Mouse (Mus musculus): ENCODE measurements around the gene Cwc22. TPM values are rescaled to one million over a fixed set of nuclear protein-coding genes. Genes with fewer than 3 reads are reported as not detected.
A peak's percentile ranks its signal among the peaks of the same experiment; 100 is the strongest.

The Cwc22 gene
- polyA plus RNA-seq (2015; fragmentation: Nextera tagmentation; extraction: Ambion mirVana), result 32.8 and 37.7 TPM in 2 replicates

DNA sequence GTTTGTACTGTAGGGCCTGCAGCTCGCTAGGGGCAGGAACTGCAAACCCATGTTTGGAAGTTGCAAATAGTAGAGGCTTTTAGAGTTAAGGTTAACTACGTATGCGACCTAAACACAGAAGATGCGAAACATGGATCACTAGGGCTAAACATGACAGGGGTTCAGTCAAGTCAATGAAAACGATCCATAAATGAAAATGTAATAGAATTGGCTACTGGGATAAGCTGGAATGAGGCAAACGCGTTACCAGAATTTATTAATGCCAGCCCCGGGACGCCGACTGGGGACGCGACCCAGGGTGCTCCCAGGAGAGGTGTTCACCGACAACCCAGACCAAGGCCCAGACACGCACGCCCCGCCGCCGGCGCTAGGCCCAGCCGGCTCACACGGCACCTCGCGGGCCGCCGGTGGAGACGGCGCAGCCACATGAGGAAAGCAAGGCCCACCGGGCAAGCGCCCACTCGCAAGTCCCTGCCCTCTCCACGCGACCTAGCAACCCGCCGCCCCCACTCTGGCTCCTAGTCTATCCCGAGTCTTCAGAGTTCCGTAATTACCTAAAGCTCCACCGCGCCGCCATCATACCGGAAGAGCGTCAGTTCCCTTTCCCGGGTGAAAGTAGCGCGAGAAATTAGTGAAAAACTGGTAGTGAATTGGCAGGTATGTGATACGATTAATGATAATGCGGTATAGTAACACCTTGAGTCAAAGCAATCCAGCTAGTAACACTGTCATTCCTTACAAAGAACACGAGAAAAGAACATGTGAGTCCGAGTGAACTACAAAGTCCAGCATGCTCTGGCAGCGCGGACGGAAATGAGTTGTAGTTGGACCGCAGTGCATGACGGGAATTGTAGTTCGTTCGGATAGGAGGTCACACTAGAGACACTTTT lies at the start of gene Cwc22:
Gene Cwc22 (minus strand): TSS at position 780 of the 890 bp plus-strand sequence.
- ATAC-seq (ENCODE audit: low FRiP score, low TSS enrichment), result peak; percentile 89
- H3K9me3 ChIP-seq (ENCODE audit: low read length), result peaks cover 3% of the 10 kb centered on the region; the same call in 1 of the 2 replicates
- WGBS, result under 1% methylated on average over 54 of the region's 55 CpGs

GRCm38 (mm10) chr2:77993727-77994401 lies 47.7 kb upstream of the Cwc22 start:
- H3K4me3 ChIP-seq (ENCODE audit: low read length), result no peak overlapping the region
- no peak overlapping the region for H3K27ac ChIP-seq (ENCODE audit: low read length)
- no peaks in the 10 kb centered on the region for H3K4me1 ChIP-seq (ENCODE audit: insufficient read depth, low read length)
- no peaks in the 10 kb centered on the region for H3K27me3 ChIP-seq (ENCODE audit: insufficient read depth, low read length)
- H3K9me3 ChIP-seq (ENCODE audit: low read length), result no peaks in the 10 kb centered on the region
- H3K4me2 ChIP-seq (replicated peaks; ENCODE audit: low read depth, low read length), result no peak overlapping the region
- no peak for ATAC-seq (ENCODE audit: low FRiP score, low TSS enrichment)
- no peak overlapping the region for H3K9ac ChIP-seq (replicated peaks; ENCODE audit: low read length)
- 62% methylated on average over 4 of the region's 4 CpGs for WGBS
- no peaks in the 10 kb centered on the region for H3K36me3 ChIP-seq (ENCODE audit: insufficient read depth, low read length)

More for the DNA sequence above, at the start of gene Cwc22:
- Histone ChIP-seq H3K9ac (replicated peaks; ENCODE audit: low read length) (peak within 1 kb of the TSS; percentile 95), H3K4me1 (ENCODE audit: insufficient read depth, low read length) (peaks cover 9% of the 10 kb centered on the region; the same call in 1 of the 2 replicates), H3K4me2 (replicated peaks; ENCODE audit: low read depth, low read length) (peak within 1 kb of the TSS; percentile 79), H3K27ac (ENCODE audit: low read length) (peak within 1 kb of the TSS; percentile 66; the same call in 1 of the 2 replicates), H3K4me3 (ENCODE audit: low read length) (peak within 1 kb of the TSS; percentile 80), H3K27me3 (ENCODE audit: insufficient read depth, low read length) (no peaks in the 10 kb centered on the region), H3K36me3 (ENCODE audit: insufficient read depth, low read length) (no peaks in the 10 kb centered on the region)

DNA sequence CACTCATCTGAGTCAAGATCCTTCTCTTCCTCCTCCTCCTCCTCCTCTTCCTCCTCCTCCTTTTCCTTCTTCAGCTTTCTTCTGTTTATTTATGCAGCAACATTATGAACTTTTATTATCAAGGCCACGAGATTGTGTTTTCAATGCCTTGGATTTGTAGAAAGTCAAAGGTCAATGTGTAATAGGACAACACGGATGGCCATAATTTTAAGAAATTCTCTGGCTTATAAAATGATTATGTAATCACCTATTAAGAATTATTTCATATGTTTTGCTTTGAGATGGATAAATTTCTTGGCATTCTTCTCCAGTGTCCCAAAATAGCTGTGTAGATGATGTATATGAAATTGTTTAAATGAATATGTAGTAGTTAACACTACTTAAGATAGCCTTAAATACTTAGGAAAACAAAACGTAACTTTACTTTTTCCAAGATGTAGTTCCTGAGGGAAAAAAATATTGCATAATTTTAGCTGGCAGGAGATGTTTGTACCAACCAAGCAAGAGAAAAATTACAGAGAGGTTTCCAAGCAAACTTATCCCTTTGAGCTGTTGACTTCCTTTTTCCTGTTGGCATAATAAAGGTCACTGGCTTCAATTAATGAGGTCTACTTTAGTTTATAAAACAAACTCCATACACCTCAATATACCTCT lies 46.9 kb upstream of the Cwc22 start:
- no peak for ATAC-seq (ENCODE audit: low FRiP score, low TSS enrichment)
- 74% methylated on average over 3 of the region's 3 CpGs for WGBS
- H3K9me3 ChIP-seq (ENCODE audit: low read length), result no peaks in the 10 kb centered on the region

GRCm38 (mm10) chr2:77990820-77991219 lies 44.6 kb upstream of the Cwc22 start:
- H3K9ac ChIP-seq (replicated peaks; ENCODE audit: low read length), result no peak overlapping the region
- no peaks in the 10 kb centered on the region for H3K9me3 ChIP-seq (ENCODE audit: low read length)
- H3K4me2 ChIP-seq (replicated peaks; ENCODE audit: low read depth, low read length), result no peak overlapping the region
- 59% methylated on average over 2 of the region's 2 CpGs for WGBS
- no peaks in the 10 kb centered on the region for H3K36me3 ChIP-seq (ENCODE audit: insufficient read depth, low read length)
- H3K4me3 ChIP-seq (ENCODE audit: low read length), result no peak overlapping the region
- H3K27ac ChIP-seq (ENCODE audit: low read length), result no peak overlapping the region
- H3K27me3 ChIP-seq (ENCODE audit: insufficient read depth, low read length), result no peaks in the 10 kb centered on the region
- no peaks in the 10 kb centered on the region for H3K4me1 ChIP-seq (ENCODE audit: insufficient read depth, low read length)
- ATAC-seq (ENCODE audit: low FRiP score, low TSS enrichment), result no peak

More for the DNA sequence above, 46.9 kb upstream of the Cwc22 start:
- no peaks in the 10 kb centered on the region for H3K4me1 ChIP-seq (ENCODE audit: insufficient read depth, low read length)
- no peak overlapping the region for H3K9ac ChIP-seq (replicated peaks; ENCODE audit: low read length)
- no peak overlapping the region for H3K27ac ChIP-seq (ENCODE audit: low read length)
- H3K36me3 ChIP-seq (ENCODE audit: insufficient read depth, low read length), result no peaks in the 10 kb centered on the region
- H3K4me2 ChIP-seq (replicated peaks; ENCODE audit: low read depth, low read length), result no peak overlapping the region
- no peak overlapping the region for H3K4me3 ChIP-seq (ENCODE audit: low read length)
- no peaks in the 10 kb centered on the region for H3K27me3 ChIP-seq (ENCODE audit: insufficient read depth, low read length)

DNA sequence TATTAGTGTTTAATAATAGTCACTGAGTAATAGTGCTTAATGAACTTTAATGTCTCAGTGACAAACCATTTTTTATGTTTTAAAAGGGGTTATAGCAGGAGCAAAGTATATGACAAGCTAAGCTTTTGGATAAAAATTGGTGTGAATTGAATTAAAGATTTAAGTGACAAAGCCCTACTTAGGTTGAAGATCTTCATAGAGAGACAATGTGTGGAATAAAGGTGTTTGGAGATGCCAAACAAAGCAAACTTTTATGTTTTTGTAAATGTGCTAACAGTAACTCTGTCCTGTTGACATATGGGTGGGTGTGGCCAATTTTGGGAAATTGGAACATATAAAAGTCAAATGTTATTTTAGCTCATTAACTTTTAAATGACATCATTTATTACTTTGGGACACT lies 43.9 kb upstream of the Cwc22 start:
- H3K4me2 ChIP-seq (replicated peaks; ENCODE audit: low read depth, low read length), result no peak overlapping the region
- ATAC-seq (ENCODE audit: low FRiP score, low TSS enrichment), result no peak
- no peaks in the 10 kb centered on the region for H3K27me3 ChIP-seq (ENCODE audit: insufficient read depth, low read length)
- H3K27ac ChIP-seq (ENCODE audit: low read length), result no peak overlapping the region
- no peak overlapping the region for H3K9ac ChIP-seq (replicated peaks; ENCODE audit: low read length)
- H3K4me3 ChIP-seq (ENCODE audit: low read length), result no peak overlapping the region
- no peaks in the 10 kb centered on the region for H3K36me3 ChIP-seq (ENCODE audit: insufficient read depth, low read length)
- H3K9me3 ChIP-seq (ENCODE audit: low read length), result no peaks in the 10 kb centered on the region
- no peaks in the 10 kb centered on the region for H3K4me1 ChIP-seq (ENCODE audit: insufficient read depth, low read length)

- no peaks in the 10 kb centered on the region for H3K27me3 ChIP-seq (ENCODE audit: insufficient read depth, low read length)
- no peak overlapping the region for H3K4me3 ChIP-seq (ENCODE audit: low read length)
- H3K4me2 ChIP-seq (replicated peaks; ENCODE audit: low read depth, low read length), result no peak overlapping the region
- no peaks in the 10 kb centered on the region for H3K36me3 ChIP-seq (ENCODE audit: insufficient read depth, low read length)
- 85% methylated on average over 1 of the region's 1 CpGs for WGBS
- no peak for ATAC-seq (ENCODE audit: low FRiP score, low TSS enrichment)
- no peak overlapping the region for H3K9ac ChIP-seq (replicated peaks; ENCODE audit: low read length)
- no peak overlapping the region for H3K27ac ChIP-seq (ENCODE audit: low read length)
- no peaks in the 10 kb centered on the region for H3K4me1 ChIP-seq (ENCODE audit: insufficient read depth, low read length)
- H3K9me3 ChIP-seq (ENCODE audit: low read length), result no peaks in the 10 kb centered on the region
These were observed 43.2 kb upstream of the Cwc22 start for GRCm38 (mm10) chr2:77989390-77989789.

DNA sequence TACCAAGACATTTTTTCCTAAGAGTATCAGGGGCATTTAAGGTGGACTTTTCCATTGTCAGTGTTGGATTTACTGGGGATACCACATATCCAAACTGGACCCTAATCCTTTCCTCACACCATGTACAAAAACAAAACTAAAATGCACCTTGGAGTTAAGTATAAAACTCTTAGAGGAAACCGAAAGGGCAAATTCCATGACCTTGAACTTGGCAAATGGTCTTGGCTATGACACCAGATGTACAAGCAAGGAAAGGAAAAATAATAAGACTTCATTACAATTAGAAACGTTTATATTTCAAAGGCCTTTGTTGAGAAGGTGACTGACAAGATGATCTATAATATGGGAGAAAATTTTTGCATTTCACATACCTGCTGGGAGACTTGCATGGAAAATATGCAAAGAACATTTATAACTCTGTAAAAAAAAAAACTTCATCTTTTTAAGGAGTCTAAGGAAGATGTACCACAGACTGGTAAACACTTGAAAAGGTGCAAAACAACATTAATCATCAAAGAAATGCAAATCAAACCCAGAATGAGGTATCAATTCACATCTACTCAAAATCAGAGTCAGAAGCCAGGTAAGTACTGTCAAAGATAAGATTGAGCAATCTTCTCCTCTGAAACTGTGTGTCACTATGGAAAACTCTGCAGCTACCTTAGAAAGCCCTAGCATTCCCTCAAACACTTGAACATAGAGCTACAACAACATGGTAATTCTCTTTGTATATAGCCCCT lies 40.0 kb upstream of the Cwc22 start:
- no peak overlapping the region for H3K9ac ChIP-seq (replicated peaks; ENCODE audit: low read length)
- no peak overlapping the region for H3K4me2 ChIP-seq (replicated peaks; ENCODE audit: low read depth, low read length)
- no peaks in the 10 kb centered on the region for H3K27me3 ChIP-seq (ENCODE audit: insufficient read depth, low read length)
- no peaks in the 10 kb centered on the region for H3K36me3 ChIP-seq (ENCODE audit: insufficient read depth, low read length)
- no peak for ATAC-seq (ENCODE audit: low FRiP score, low TSS enrichment)
- WGBS, result 58% methylated on average over 2 of the region's 2 CpGs
- H3K4me1 ChIP-seq (ENCODE audit: insufficient read depth, low read length), result no peaks in the 10 kb centered on the region
- no peak overlapping the region for H3K27ac ChIP-seq (ENCODE audit: low read length)
- H3K4me3 ChIP-seq (ENCODE audit: low read length), result no peak overlapping the region
- peaks cover 4% of the 10 kb centered on the region for H3K9me3 ChIP-seq (ENCODE audit: low read length)

GRCm38 (mm10) chr2:77984209-77984608 lies 38.0 kb upstream of the Cwc22 start:
- WGBS, result 69% methylated on average over 4 of the region's 4 CpGs
- peaks cover 4% of the 10 kb centered on the region for H3K9me3 ChIP-seq (ENCODE audit: low read length)
- no peak overlapping the region for H3K4me3 ChIP-seq (ENCODE audit: low read length)
- no peak overlapping the region for H3K9ac ChIP-seq (replicated peaks; ENCODE audit: low read length)
- H3K27ac ChIP-seq (ENCODE audit: low read length), result no peak overlapping the region
- no peaks in the 10 kb centered on the region for H3K27me3 ChIP-seq (ENCODE audit: insufficient read depth, low read length)
- no peak for ATAC-seq (ENCODE audit: low FRiP score, low TSS enrichment)
- no peaks in the 10 kb centered on the region for H3K36me3 ChIP-seq (ENCODE audit: insufficient read depth, low read length)
- H3K4me2 ChIP-seq (replicated peaks; ENCODE audit: low read depth, low read length), result no peak overlapping the region
- H3K4me1 ChIP-seq (ENCODE audit: insufficient read depth, low read length), result no peaks in the 10 kb centered on the region

- H3K27me3 ChIP-seq (ENCODE audit: insufficient read depth, low read length), result no peaks in the 10 kb centered on the region
- H3K4me2 ChIP-seq (replicated peaks; ENCODE audit: low read depth, low read length), result no peak overlapping the region
- WGBS, result 90% methylated on average over 4 of the region's 4 CpGs
- H3K27ac ChIP-seq (ENCODE audit: low read length), result no peak overlapping the region
- H3K9ac ChIP-seq (replicated peaks; ENCODE audit: low read length), result no peak overlapping the region
- no peak overlapping the region for H3K4me3 ChIP-seq (ENCODE audit: low read length)
- no peak for ATAC-seq (ENCODE audit: low FRiP score, low TSS enrichment)
- H3K9me3 ChIP-seq (ENCODE audit: low read length), result peaks cover 4% of the 10 kb centered on the region
- no peaks in the 10 kb centered on the region for H3K4me1 ChIP-seq (ENCODE audit: insufficient read depth, low read length)
- no peaks in the 10 kb centered on the region for H3K36me3 ChIP-seq (ENCODE audit: insufficient read depth, low read length)
These were observed 35.7 kb upstream of the Cwc22 start for GRCm38 (mm10) chr2:77981826-77982225.
